Mouse (Mus musculus) gastrocnemius, adult 2 months (tissue): ENCODE measurements at regions not wholly inside any gene's neighbourhood (a gene's known extent, or its start where the extent isn't known, plus 50 kb on each side); places are given as distances from the start of the nearest gene placed in this dataset.

ENCODE experiments used
- DNase-seq: peaks from one replicate; pipeline ENCODE4 v3.0.0; 2022
- H3K27ac ChIP-seq: fragments of 200-600 bp; 2 replicates; pipeline ENCODE4 v1.8.1; 2022; ENCODE audit warnings: mild to moderate bottlenecking
- H3K4me3 ChIP-seq: fragments of 200-600 bp; 2 replicates; pipeline ENCODE4 v1.8.1; 2022; ENCODE audit warnings: mild to moderate bottlenecking, moderate library complexity
- CTCF ChIP-seq: fragments of 200-600 bp; IDR thresholded peaks from 2 replicates; pipeline ENCODE4 v1.8.1; 2022; ENCODE audit warnings: antibody characterized with exemption, mild to moderate bottlenecking, moderate library complexity
- intact Hi-C: fragments of 180-260 bp; cut with DNase I; formaldehyde crosslinking; loops from one replicate; pipeline ENCODE4 v1.15.1; 2025

GRCm38 (mm10) chr7:114912109-114912508 lies 168.6 kb downstream of the Insc start:
- no peak for DNase-seq
- intact Hi-C loops = no loop called here
- no peak overlapping the region for H3K27ac ChIP-seq
- no peak overlapping the region for H3K4me3 ChIP-seq
- TF ChIP-seq CTCF = no peak

GRCm38 (mm10) chr7:114922155-114922554 lies 178.7 kb downstream of the Insc start:
- peak; percentile 77 for TF ChIP-seq CTCF

GRCm38 (mm10) chr7:114933861-114934260 lies 190.4 kb downstream of the Insc start:
- Histone ChIP-seq H3K4me3 (no peak overlapping the region), H3K27ac (no peak overlapping the region)
- intact Hi-C loops = no loop called here
- DNase-seq = no peak
- no peak for TF ChIP-seq CTCF

More at GRCm38 (mm10) chr7:114922155-114922554, 178.7 kb downstream of the Insc start:
- intact Hi-C loops = loop anchor here (5.0 to 10.0 kb wide), 3 partner anchors 295 to 1120 kb away; no protein-coding TSS in a partner anchor
- DNase-seq = peak; percentile 92
- Histone ChIP-seq H3K4me3 (no peak overlapping the region), H3K27ac (peak overlapping the region; percentile 82)

GRCm38 (mm10) chr7:114950759-114951158 lies 207.3 kb downstream of the Insc start:
- Histone ChIP-seq H3K4me3 (no peak overlapping the region), H3K27ac (no peak overlapping the region)
- DNase-seq = no peak
- no peak for TF ChIP-seq CTCF
- intact Hi-C loops = no loop called here

DNA sequence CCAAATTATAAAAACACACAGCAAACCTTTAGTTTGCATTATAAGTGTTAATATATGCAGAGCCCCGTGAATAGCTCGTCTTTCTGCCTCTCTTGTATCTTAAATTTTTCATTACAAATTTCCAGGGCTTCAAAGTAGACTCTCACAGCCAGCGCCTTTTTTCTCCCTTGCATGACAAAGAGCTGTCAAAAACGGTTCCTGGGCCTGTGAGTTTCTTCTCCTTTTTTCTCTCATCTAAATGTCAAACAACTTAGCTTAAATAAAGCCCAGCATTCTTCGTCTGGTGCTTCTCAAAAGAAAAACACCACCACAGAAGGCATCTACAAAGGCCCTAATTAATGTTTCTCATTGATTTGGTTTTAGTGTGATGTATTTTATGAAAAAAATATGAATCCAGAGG lies 219.7 kb downstream of the Insc start:
- TF ChIP-seq CTCF = no peak
- no peak for DNase-seq
- Histone ChIP-seq H3K27ac (no peak overlapping the region), H3K4me3 (no peak overlapping the region)
- intact Hi-C loops = no loop called here

DNA sequence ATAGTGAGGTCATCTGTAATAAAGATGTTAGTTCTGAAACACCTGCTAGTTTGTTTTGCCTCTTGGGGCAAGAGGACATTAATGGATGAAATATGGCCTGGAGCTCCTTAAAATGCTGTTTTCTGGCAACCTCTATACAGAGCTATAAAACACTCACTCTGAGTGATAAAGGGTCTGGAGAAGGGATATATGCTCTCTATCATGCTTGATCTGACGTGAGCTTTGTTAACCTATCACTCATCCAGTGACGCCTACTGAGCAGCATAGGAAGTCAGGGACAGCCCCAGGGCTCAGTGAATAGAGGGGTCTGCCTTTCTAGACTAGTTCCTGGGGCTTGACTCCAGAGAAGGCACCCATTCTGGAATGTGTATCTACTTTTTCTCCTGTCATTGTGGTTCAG lies 222.4 kb downstream of the Insc start:
- intact Hi-C loops = no loop called here
- DNase-seq = no peak
- no peak overlapping the region for H3K27ac ChIP-seq
- no peak overlapping the region for H3K4me3 ChIP-seq
- no peak for TF ChIP-seq CTCF

GRCm38 (mm10) chr7:114986481-114986880 lies 243.0 kb downstream of the Insc start:
- Histone ChIP-seq H3K27ac (no peak overlapping the region), H3K4me3 (no peak overlapping the region)
- intact Hi-C loops = no loop called here
- no peak for DNase-seq
- TF ChIP-seq CTCF = no peak

GRCm38 (mm10) chr7:114991255-114991654 lies 247.8 kb downstream of the Insc start:
- intact Hi-C loops = no loop called here
- no peak overlapping the region for H3K27ac ChIP-seq
- no peak overlapping the region for H3K4me3 ChIP-seq
- no peak for TF ChIP-seq CTCF
- peak; percentile 24 for DNase-seq

DNA sequence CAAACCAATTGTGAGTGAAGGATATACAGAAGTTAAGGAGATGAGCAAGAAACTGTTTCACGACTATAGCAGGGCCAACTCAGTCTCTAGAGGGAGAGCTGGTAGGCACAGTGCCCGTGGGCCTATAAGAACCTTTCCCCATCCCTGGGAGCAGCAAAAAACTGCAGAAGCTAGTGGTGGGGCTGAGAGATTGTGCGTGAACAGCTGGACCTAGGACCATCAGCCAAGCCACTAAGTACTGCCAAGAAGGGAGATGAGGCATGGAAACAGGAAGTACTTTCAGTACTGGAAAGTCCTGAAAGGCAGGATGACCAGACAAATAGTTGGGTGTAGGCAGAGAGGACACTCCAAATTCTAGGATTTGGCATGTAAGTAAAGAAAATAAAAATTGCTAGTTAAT lies 248.9 kb downstream of the Insc start:
- Histone ChIP-seq H3K27ac (no peak overlapping the region), H3K4me3 (no peak overlapping the region)
- intact Hi-C loops = no loop called here
- peak; percentile 33 for DNase-seq
- no peak for TF ChIP-seq CTCF

- Histone ChIP-seq H3K27ac (no peak overlapping the region), H3K4me3 (no peak overlapping the region)
- intact Hi-C loops = no loop called here
- no peak for DNase-seq
- TF ChIP-seq CTCF = no peak
Observed at GRCm38 (mm10) chr7:115000796-115001524, 257.5 kb downstream of the Insc start.

- no peak for DNase-seq
- TF ChIP-seq CTCF = no peak
- intact Hi-C loops = no loop called here
- Histone ChIP-seq H3K4me3 (no peak overlapping the region), H3K27ac (no peak overlapping the region)
Observed at GRCm38 (mm10) chr7:115014253-115014998, 270.9 kb downstream of the Insc start.

DNA sequence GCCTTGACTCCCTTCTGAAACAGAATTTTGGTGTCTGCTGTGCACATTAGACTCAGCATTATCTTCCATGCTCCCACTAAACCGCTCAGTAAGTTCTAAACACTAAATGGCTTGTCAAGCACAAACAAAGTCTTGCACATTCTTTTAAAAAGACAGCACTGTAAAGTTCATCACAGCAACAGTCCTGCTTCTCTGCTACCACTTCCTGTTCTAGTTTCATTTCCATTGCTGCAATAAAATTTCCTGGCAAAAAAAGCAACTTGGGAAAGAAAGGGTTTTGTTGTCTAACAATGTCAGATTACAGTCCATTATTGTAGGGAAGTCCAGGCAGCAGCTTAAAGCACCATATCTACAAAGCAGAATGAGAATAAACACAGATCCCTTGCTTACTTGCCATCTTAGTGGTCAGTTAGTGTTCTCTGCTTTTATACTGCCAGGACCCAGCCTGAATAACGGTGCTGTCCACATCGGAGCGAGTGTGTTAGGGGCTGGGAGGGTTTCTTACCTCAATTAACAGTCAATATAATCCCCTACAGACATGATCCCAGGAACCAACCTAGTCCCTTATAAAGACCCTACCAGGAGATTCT lies 276.0 kb downstream of the Insc start:
- intact Hi-C loops = no loop called here
- no peak for TF ChIP-seq CTCF
- Histone ChIP-seq H3K4me3 (no peak overlapping the region), H3K27ac (no peak overlapping the region)
- no peak for DNase-seq

DNA sequence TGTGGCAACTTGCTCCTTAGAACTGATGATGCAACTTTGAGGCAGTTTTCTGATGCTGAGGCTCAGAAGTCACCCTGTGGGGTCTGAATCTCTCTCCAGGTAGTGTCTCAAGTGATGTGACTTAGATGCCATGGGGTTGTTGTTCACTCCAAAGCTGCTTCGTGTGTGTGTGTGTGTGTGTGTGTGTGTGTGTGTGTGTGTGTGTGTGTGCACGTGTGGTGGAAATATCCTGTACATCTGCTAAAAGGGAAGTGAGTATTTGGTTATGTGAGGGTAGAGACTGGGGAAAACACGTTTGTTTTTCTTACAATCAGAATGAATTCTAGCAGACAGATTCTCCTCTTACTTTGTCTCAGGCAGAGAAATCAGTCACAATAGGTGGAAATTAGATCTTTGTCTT lies 276.5 kb downstream of the Insc start:
- DNase-seq = no peak
- Histone ChIP-seq H3K4me3 (no peak overlapping the region), H3K27ac (no peak overlapping the region)
- TF ChIP-seq CTCF = no peak
- intact Hi-C loops = no loop called here
